Mouse (Mus musculus) liver, embryonic 14.5 days (tissue): Measurements from ENCODE around the gene Khdc4.

Experiments
- CTCF ChIP-seq: IDR thresholded peaks from 2 replicates; pipeline ENCODE4 v1.5.1; 2016; ENCODE audit warnings: antibody characterized with exemption, low read depth, control low read depth
- EP300 ChIP-seq: IDR thresholded peaks from 2 replicates; pipeline ENCODE4 v1.6.1; 2016; ENCODE audit warnings: antibody characterized with exemption, low read depth

- TF ChIP-seq CTCF (peak; percentile 33), EP300 (no peak)
Measured at GRCm38 (mm10) chr3:88762401-88762831, 76.8 kb downstream of the Khdc4 start.
